Mouse (Mus musculus) stomach, postnatal 0 days (tissue): ENCODE results near the gene Fbxw7.

ENCODE experiments used
- CTCF ChIP-seq: IDR thresholded peaks from 2 replicates; pipeline ENCODE4 v1.5.1; 2016; ENCODE audit warnings: antibody characterized with exemption, low read depth, mild to moderate bottlenecking, moderate library complexity
- EP300 ChIP-seq: optimal IDR thresholded peaks from 2 replicates; pipeline ENCODE3; 2016; ENCODE audit warnings: antibody characterized with exemption

DNA sequence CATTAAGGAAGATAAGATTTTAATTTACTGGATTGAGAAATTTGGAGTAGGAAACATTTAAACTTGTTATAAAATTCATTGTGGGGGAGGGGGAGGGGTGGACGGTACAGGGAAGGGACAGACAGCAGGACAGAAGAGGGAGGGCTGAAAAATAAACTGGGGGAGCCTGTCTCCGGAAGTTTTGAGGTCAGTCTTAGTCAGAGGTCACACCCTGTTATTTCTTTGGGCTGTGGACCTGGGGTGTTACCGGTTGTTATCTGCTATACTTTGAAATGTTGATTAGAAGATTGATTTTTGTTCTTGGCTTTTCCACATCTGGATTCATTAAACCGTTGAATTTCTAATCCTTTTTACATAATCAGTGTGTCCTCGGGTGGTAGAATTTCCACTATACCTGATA, 10.9 kb downstream of the Fbxw7 start:
- no peak for TF ChIP-seq CTCF
- no peak for TF ChIP-seq EP300
